Comparison of ENCODE assay signal across 16 mouse cellular contexts in the genomic region with DNA sequence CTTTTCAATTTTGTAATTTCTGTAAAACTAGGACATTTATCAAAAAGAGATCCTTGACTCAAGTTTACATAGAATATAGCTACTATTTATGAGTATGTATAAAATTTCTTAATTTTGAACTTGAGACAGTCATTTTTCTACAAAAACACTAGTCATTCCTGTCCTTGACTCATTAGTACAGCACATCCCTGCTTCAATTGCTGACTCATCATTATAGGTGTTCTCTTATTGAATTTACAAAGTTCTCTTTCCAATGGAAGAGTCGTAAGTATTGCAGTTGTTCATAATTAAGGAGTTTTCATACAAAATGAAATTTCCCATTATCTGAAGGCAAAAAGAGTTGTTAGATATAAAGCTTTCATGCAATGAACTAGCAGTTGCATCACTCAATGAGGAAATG.
"Had no signal": no experiment of that assay in that cellular context is flagged by ENCODE, and none has a peak within 500 bp of the region (broad histone marks: within the 10 kb centered on the region; RNA-seq: fewer than 3 reads in every experiment).

No protein-coding gene starts in this region.

- H3K9ac ChIP-seq: neural tube, embryonic 12.5 days; neural tube, embryonic 13.5 days; neural tube, embryonic 15.5 days; stomach, embryonic 15.5 days had no signal

- H3K9me3 ChIP-seq: neural tube, embryonic 12.5 days; neural tube, embryonic 13.5 days; neural tube, embryonic 15.5 days; stomach, embryonic 15.5 days had no signal

- H3K27me3 ChIP-seq: neural tube, embryonic 12.5 days; neural tube, embryonic 13.5 days; neural tube, embryonic 15.5 days; stomach, embryonic 15.5 days had no signal

- DNase-seq: retina, postnatal 1 day; right cerebral cortex, adult 18-20 months; right cerebral cortex, postnatal 14 days; right cerebral cortex, postnatal 25 days; right cerebral cortex, postnatal 4 days; thymus, adult 18-20 months; thymus, adult 2 months; thymus, postnatal 14 days; thymus, postnatal 25 days; thymus, postnatal 36 days; thymus, postnatal 4 days had no signal

- H3K36me3 ChIP-seq: neural tube, embryonic 12.5 days; neural tube, embryonic 13.5 days; neural tube, embryonic 15.5 days; stomach, embryonic 15.5 days had no signal

- H3K4me3 ChIP-seq: neural tube, embryonic 12.5 days; neural tube, embryonic 13.5 days; neural tube, embryonic 15.5 days; stomach, embryonic 15.5 days had no signal

- H3K27ac ChIP-seq: neural tube, embryonic 12.5 days; neural tube, embryonic 13.5 days; neural tube, embryonic 15.5 days; stomach, embryonic 15.5 days; stomach, postnatal 0 days had no signal

- H3K4me1 ChIP-seq: neural tube, embryonic 12.5 days; neural tube, embryonic 13.5 days; neural tube, embryonic 15.5 days; stomach, embryonic 15.5 days had no signal
